Mouse (Mus musculus) G1E (cell line): ENCODE measurements around the gene 1500009L16Rik. TPM values are rescaled to one million over a fixed set of nuclear protein-coding genes. Genes with fewer than 3 reads are reported as not detected.

Experiments
- ATAC-seq: 2 replicates; pipeline ENCODE4 v1.8.0; 2016; ENCODE audit warnings: mild to moderate bottlenecking; ENCODE audit not compliant: insufficient number of reproducible peaks, poor library complexity, low FRiP score, severe bottlenecking; ENCODE audit errors: extremely low read depth
- DNase-seq: peaks from one replicate; pipeline ENCODE4 v3.0.0; 2012; ENCODE audit warnings: low spot score
- H3K27me3 ChIP-seq: 2 replicates; pipeline ENCODE4 v1.6.1; 2012; ENCODE audit warnings: mild to moderate bottlenecking, low read length, inconsistent platforms; ENCODE audit not compliant: insufficient read depth
- H3K36me3 ChIP-seq: replicated peaks from 2 replicates; pipeline ENCODE3; 2012; ENCODE audit warnings: mild to moderate bottlenecking, inconsistent platforms
- H3K4me1 ChIP-seq: 2 replicates; pipeline ENCODE4 v1.6.1; 2012; ENCODE audit warnings: low read depth, low read length, inconsistent platforms, mixed read lengths; ENCODE audit not compliant: insufficient read depth
- H3K4me3 ChIP-seq: 2 replicates; pipeline ENCODE4 v1.5.1; 2012; ENCODE audit warnings: low read depth, mild to moderate bottlenecking, inconsistent platforms, low read length, moderate library complexity, mixed read lengths
- H3K9me3 ChIP-seq: replicated peaks from 2 replicates; pipeline ENCODE4 v1.6.1; 2012; ENCODE audit warnings: inconsistent platforms
- CTCF ChIP-seq: IDR thresholded peaks from 2 replicates; pipeline ENCODE4 v1.5.1; 2012; ENCODE audit warnings: low read depth, low read length, inconsistent platforms, mixed read lengths
- GATA1 ChIP-seq: IDR thresholded peaks from 2 replicates; pipeline ENCODE4 v1.6.1; 2012; ENCODE audit warnings: borderline replicate concordance, low read length, inconsistent platforms, mixed read lengths
- GATA2 ChIP-seq: IDR thresholded peaks from 2 replicates; pipeline ENCODE4 v1.6.1; 2012; ENCODE audit warnings: low read depth, low read length, inconsistent platforms, borderline replicate concordance
- POLR2AphosphoS5 ChIP-seq: IDR thresholded peaks from 2 replicates; pipeline ENCODE4 v1.6.1; 2012; ENCODE audit warnings: low read depth, low read length, inconsistent platforms; ENCODE audit not compliant: insufficient replicate concordance
- TAL1 ChIP-seq: conservative IDR thresholded peaks from 2 replicates; pipeline ENCODE4 v1.6.1; 2012; ENCODE audit warnings: low read depth, low read length, inconsistent platforms, mixed read lengths
- polyA plus RNA-seq: library from polyadenylated mRNA; stranded (reverse); fragments of >175 nt; gene quantifications from 2 replicates; pipeline ENCODE4 v1.2.3, GENCODE M21; 2012
- total RNA-seq, 2 experiments: library from RNA; stranded (forward) in 1 of 2; stranded (reverse) in 1 of 2; fragments of 200-1000 nt in 1 of 2; fragments of >200 nt in 1 of 2; fragmentation: Nextera tagmentation in 1 of 2; gene quantifications; 2 replicates each; pipeline ENCODE4 v1.2.3; 2014 to 2017

Gene 1500009L16Rik
- total and polyA plus RNA-seq, 3 experiments = 0.22 TPM; not detected in 2

DNA sequence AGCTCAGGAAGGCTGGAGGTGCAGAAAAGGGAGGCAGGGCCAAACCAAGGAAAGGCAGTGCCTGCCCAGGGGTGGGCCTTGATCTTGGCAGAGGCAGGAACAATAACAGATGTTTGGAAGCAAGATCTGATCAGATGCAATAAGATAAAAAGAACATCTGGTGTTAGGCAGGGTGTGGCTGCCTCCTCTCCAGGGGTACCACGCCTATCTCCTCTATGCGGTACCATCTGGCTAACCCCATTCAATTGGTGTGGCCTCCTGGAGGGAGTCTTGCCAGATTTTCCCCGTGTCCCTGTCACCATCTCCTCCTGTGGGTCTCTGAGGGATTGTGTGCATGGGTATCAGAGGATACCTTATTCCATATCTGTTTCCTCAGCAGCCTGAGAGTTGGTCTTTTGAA is 12.7 kb upstream of the 1500009L16Rik start:
- Histone ChIP-seq H3K4me1 (no peaks in the 10 kb centered on the region), H3K27me3 (no peaks in the 10 kb centered on the region), H3K36me3 (no peaks in the 10 kb centered on the region), H3K4me3 (no peak overlapping the region), H3K9me3 (peaks cover 8% of the 10 kb centered on the region; the same call in 1 of the 2 replicates)
- no peak for DNase-seq
- no peak for ATAC-seq
- TF ChIP-seq POLR2AphosphoS5 (no peak), CTCF (no peak), GATA1 (no peak)

DNA sequence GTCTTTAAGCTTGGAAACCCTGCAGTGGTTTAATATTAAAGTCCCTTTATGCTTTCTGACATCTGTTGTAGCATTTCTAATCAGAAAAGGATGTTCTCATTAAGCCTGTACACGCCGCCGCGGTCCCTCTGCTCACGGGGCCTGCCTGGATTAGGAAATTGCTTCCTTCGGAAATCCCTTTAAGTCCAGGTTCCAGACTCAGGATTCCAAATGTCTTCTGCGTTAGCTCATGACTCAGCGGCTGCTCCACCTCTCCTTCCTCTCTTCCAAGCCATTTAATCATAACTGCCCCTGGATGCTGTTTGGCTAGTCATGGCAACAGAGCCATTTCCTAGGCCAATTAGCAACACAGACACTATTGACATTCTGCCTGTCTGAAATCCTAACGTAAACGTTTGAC is 10.9 kb upstream of the 1500009L16Rik start:
- TF ChIP-seq POLR2AphosphoS5 (no peak), CTCF (no peak), GATA2 (no peak), GATA1 (no peak), TAL1 (no peak)
- H3K9me3 ChIP-seq = peaks cover 11% of the 10 kb centered on the region
- no peak for ATAC-seq
- no peaks in the 10 kb centered on the region for H3K4me1 ChIP-seq
- no peak for DNase-seq
- H3K27me3 ChIP-seq = no peaks in the 10 kb centered on the region
- no peak overlapping the region for H3K4me3 ChIP-seq
- no peaks in the 10 kb centered on the region for H3K36me3 ChIP-seq

DNA sequence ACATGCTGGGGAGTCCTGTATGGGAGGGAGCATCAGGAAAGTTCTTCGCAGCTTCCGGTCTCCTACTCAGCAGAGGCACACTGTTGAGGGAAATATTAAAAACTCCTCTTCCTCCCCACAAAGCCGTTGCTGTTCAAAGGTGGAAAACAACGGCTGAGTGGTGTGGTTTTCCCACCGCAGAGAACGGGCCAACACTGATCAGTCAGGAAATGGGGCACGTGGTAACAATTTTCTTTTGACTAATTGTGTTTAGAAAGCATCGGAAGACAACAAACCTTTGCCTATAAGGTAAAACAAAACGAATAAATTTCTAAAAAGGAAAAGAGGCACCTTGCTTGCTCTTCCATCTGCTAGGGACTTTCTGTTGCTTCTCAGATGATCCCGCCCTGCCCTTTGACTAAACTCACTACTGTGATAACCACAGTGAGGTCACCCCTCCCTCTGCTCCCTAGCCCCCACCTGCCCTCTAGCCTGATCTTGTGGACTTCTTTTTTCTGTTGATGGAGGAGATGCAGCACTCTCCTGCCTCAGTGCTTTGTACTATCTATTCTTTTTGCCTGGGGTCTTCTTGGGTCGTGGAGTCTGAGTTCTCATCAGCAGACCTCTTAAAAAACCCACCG is 3.7 kb upstream of the 1500009L16Rik start:
- ATAC-seq (no peak), DNase-seq (no peak)
- TF ChIP-seq CTCF (no peak), GATA1 (no peak), TAL1 (no peak), GATA2 (no peak), POLR2AphosphoS5 (no peak)
- Histone ChIP-seq H3K4me1 (no peaks in the 10 kb centered on the region), H3K36me3 (no peaks in the 10 kb centered on the region), H3K9me3 (peaks cover 22% of the 10 kb centered on the region), H3K27me3 (no peaks in the 10 kb centered on the region), H3K4me3 (no peak overlapping the region)

DNA sequence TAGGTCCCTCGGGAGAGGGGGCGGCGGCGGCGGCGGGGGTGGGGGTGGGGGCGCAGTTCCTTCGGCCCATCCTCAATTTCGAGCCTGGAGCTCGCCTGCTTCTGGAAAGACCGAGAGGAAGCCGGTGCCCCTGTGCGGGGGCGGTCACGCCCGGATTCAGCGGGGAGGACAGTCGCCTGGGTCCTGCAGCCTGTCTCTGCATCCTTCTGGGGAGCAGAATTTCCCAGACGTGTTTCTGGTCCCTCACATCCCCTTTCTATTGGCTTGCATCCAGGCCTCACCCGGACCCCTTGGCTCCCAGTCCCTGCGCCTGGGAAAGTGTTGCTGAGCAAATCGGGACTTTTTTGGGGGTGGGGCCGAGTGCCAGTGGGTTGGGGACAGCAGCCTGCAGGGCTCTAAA is 390 bp downstream of the 1500009L16Rik start:
- ATAC-seq = no peak
- peaks cover 26% of the 10 kb centered on the region for H3K9me3 ChIP-seq
- no peaks in the 10 kb centered on the region for H3K27me3 ChIP-seq
- DNase-seq = no peak
- H3K4me3 ChIP-seq = no peak overlapping the region; the same call in 1 of the 2 replicates
- no peaks in the 10 kb centered on the region for H3K36me3 ChIP-seq
- H3K4me1 ChIP-seq = no peaks in the 10 kb centered on the region
- TF ChIP-seq TAL1 (no peak), GATA2 (no peak), POLR2AphosphoS5 (no peak), GATA1 (no peak), CTCF (no peak)

DNA sequence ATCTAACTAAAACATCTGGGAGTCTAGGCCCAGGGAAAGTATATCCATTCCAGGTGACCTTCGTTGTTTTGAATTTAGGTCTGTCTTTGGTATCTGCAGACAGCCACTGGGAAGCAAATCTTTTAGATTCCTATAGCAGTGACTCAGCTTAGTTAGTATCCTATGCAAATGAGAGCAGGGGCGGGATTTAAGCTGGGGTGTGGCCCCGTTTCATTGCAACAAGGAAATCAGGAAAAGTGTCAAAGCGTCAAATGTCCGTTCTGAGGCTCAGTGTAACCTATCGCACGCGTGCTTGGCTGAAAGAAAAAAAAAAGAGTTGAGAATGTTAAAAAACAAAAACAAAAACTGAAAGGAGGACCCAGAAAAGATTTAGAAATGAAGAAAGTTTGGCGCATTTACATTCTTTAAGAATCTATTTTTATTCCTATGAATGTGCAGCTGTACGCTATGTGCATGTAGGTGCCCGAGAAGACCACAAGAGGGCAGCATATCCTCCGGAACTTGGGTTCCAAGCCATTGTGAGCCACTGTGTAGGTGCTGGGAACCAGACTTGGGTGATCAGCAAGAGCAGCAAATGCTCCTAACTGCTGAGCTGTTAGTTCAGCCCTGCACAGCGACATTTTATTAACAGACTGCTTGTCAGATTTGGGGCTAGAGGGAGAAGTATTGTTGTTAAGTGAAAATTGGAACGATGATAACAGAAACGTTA is 1.8 kb downstream of the 1500009L16Rik start:
- ATAC-seq (no peak), DNase-seq (no peak)
- Histone ChIP-seq H3K4me1 (no peaks in the 10 kb centered on the region), H3K27me3 (no peaks in the 10 kb centered on the region), H3K9me3 (peaks cover 30% of the 10 kb centered on the region), H3K4me3 (no peak overlapping the region), H3K36me3 (no peaks in the 10 kb centered on the region)
- TF ChIP-seq CTCF = 0 out of 2 replicates have a peak, but pooled peaks have one; percentile 23
- TF ChIP-seq POLR2AphosphoS5 = no peak
- TF ChIP-seq GATA1 = no peak

DNA sequence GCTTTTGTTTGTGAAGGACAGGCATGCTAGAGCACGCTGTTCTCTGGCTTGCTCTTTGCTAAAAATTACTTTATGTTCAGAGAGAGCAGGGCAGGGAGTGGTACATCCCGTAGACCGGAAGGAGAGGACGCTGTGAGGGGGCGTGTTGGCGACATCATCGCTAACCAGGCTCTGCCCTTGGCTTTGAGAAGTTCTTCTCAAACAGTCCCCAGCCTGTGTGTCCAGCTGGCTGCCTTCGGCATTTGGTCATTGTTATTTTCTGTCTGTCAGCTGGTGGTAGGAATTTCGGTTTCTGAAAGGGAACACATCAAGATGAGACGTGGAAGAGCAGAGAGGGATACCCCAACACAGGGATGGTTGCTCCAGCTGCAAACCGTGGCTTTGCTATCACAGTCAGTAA is 3.5 kb downstream of the 1500009L16Rik start:
- Histone ChIP-seq H3K27me3 (no peaks in the 10 kb centered on the region), H3K36me3 (no peaks in the 10 kb centered on the region), H3K4me3 (no peak overlapping the region), H3K4me1 (no peaks in the 10 kb centered on the region), H3K9me3 (peaks cover 23% of the 10 kb centered on the region)
- ATAC-seq = no peak
- no peak for DNase-seq
- TF ChIP-seq GATA1 (no peak), CTCF (no peak), TAL1 (no peak), POLR2AphosphoS5 (no peak), GATA2 (no peak)
